Mouse (Mus musculus): ENCODE results near the gene Nxph1.

GRCm38 (mm10) chr6:8950611-8951325, 2.5 kb downstream of the Nxph1 start:
- no peak for TF ChIP-seq POLR2A (IDR thresholded peaks at IDR 0.05; ENCODE audit: insufficient read depth, low read depth, low read length)
- no peak for TF ChIP-seq CTCF (IDR thresholded peaks at IDR 0.05; ENCODE audit: insufficient read depth, low read depth, low read length)
